Mouse (Mus musculus): ENCODE measurements at regions not wholly inside any gene's neighbourhood (a gene's known extent, or its start where the extent isn't known, plus 50 kb on each side); places are given as distances from the start of the nearest gene placed in this dataset.
A peak's percentile ranks its signal among the peaks of the same experiment; 100 is the strongest.

DNA sequence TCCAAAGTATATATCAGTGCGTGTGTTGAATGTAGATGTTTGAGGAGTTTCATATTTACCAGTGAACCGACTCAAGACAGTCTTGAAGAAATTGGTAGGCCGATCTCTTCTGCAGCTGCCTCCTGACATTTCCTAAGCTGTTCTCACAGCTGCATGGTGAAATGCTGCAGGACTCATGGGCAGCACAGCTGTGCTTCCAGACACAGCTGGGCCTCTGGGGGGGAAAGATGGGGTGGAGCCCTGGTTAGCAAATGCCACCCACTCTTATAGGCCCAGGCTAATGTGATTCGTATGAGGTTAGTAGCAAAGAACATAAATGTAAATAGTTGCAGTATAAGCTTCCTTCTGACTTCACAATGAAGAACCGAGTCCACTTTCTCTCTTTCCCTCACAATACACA lies 139.8 kb upstream of the Erbb4 start:
- H3K9ac ChIP-seq = no peak overlapping the region
- ATAC-seq (ENCODE audit: low FRiP score) = no peak
- DNase-seq (ENCODE audit: low spot score) = no peak
- no peak overlapping the region for H3K4me3 ChIP-seq (replicated peaks; ENCODE audit: low read length)
- no peak overlapping the region for H3K27ac ChIP-seq
- H3K4me2 ChIP-seq (replicated peaks) = no peak overlapping the region
- H3K27me3 ChIP-seq (ENCODE audit: control insufficient read depth, insufficient read depth, low read length) = no peaks in the 10 kb centered on the region
- H3K4me1 ChIP-seq (replicated peaks; ENCODE audit: control insufficient read depth, insufficient read depth, low read length) = no peaks in the 10 kb centered on the region
- H3K36me3 ChIP-seq (replicated peaks; ENCODE audit: control insufficient read depth, insufficient read depth) = no peaks in the 10 kb centered on the region
- 76% methylated on average over 5 of the region's 5 CpGs for WGBS
- H3K9me3 ChIP-seq (ENCODE audit: control insufficient read depth, low read length) = no peaks in the 10 kb centered on the region

DNA sequence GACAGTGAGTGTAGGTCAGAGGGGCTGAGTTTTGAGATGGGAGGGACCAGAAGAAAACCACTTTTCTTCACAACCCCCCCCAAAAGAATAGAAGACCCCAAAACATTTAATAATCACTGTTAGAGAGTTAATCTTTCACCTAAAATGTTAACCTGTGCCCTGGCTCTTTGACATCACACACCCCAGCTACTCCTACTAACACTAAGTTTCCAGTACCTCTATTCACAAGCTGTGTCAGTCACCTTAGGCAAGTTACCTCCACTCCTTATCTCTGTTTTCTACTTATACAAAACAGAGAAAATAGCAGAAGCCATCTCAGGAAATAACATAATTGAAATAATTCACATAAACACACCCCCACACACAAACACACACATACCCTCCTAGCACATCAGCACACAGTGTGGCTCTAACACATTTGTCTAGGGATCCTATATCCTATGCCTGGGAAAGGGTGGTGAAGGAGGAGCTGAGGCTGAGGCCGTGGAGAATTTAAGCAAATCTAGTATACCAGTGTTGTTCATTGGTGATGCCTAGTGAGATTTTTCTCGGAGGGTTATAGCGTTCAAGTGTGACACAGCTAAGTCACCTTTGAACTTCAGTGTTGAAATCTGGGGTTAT lies 134.5 kb upstream of the Erbb4 start:
- Histone ChIP-seq H3K4me2 (replicated peaks) (peak overlapping the region; percentile 59), H3K27me3 (ENCODE audit: control insufficient read depth, insufficient read depth, low read length) (no peaks in the 10 kb centered on the region), H3K27ac (no peak overlapping the region), H3K9ac (peak overlapping the region; percentile 54), H3K4me3 (replicated peaks; ENCODE audit: low read length) (peak overlapping the region; percentile 32), H3K36me3 (replicated peaks; ENCODE audit: control insufficient read depth, insufficient read depth) (no peaks in the 10 kb centered on the region), H3K4me1 (replicated peaks; ENCODE audit: control insufficient read depth, insufficient read depth, low read length) (0 out of 2 replicates have a peak, but pooled peaks cover 4% of the 10 kb centered on the region), H3K9me3 (ENCODE audit: control insufficient read depth, low read length) (no peaks in the 10 kb centered on the region)
- DNase-seq (ENCODE audit: low spot score) (no peak), ATAC-seq (ENCODE audit: low FRiP score) (no peak)
- WGBS = 78% methylated on average over 3 of the region's 3 CpGs

DNA sequence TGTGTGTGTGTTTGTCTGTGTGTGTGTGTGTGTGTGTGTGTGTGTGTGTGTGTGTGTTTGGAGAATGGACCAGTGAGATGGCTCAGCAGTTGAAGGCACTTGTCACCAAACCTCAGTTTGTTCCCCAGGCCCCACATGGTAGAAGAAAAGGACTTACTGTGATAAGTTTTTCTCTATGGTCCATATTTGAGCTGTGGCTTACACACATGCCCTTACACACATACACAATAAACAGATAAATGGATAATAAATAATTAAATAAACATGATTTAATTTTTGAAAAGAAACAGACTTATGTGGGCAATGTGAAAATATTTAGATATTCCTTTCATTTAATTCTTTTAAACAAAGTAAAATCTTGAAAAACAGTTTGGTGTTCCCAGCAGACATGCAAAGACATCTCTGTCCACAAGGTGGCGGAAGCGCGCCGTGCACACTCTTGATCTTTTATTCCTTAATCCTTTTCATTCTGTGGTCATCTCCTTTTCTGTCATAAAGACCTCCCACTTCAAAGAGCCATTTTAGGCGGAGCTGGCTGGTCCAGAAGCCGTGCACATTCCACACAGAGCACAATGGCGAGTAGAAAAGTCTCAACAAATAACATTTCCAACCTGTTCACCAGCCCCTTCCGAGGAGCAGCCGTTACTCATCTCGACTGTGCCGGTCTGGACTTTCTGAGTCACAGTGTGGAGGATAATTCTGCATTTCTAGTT lies 133.8 kb upstream of the Erbb4 start:
- Histone ChIP-seq H3K27ac (no peak overlapping the region), H3K27me3 (ENCODE audit: control insufficient read depth, insufficient read depth, low read length) (no peaks in the 10 kb centered on the region), H3K9me3 (ENCODE audit: control insufficient read depth, low read length) (no peaks in the 10 kb centered on the region), H3K4me1 (replicated peaks; ENCODE audit: control insufficient read depth, insufficient read depth, low read length) (0 out of 2 replicates have a peak, but pooled peaks cover 4% of the 10 kb centered on the region), H3K9ac (peak overlapping the region; percentile 54), H3K36me3 (replicated peaks; ENCODE audit: control insufficient read depth, insufficient read depth) (no peaks in the 10 kb centered on the region), H3K4me2 (replicated peaks) (peak overlapping the region; percentile 59), H3K4me3 (replicated peaks; ENCODE audit: low read length) (peak overlapping the region; percentile 32)
- WGBS = 13% methylated on average over 11 of the region's 11 CpGs
- ATAC-seq (ENCODE audit: low FRiP score) = peak; percentile 84; the same call in 1 of the 2 replicates
- peak; percentile 85 for DNase-seq (ENCODE audit: low spot score)

DNA sequence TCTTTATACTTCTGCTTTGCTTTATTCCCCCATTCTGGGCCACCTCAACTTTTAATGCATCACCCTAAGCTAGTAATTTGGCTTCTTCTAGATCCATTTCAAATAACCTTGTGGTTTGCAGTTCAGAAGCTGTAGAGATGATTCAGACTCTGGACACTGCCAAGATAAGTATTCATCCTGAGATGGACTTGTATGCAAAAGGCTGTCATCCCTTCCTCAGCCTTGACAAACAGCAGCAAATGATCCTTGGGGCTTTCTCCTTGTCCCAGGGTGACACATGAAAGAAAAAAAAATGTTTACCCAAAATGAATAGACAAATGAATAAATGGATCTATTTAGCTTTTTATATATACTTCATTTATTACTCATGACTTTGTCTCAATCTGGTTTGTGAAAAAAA lies 120.0 kb upstream of the Erbb4 start:
- H3K27me3 ChIP-seq (ENCODE audit: control insufficient read depth, insufficient read depth, low read length) = no peaks in the 10 kb centered on the region
- DNase-seq (ENCODE audit: low spot score) = no peak
- no peak overlapping the region for H3K9ac ChIP-seq
- H3K4me2 ChIP-seq (replicated peaks) = no peak overlapping the region
- H3K4me1 ChIP-seq (replicated peaks; ENCODE audit: control insufficient read depth, insufficient read depth, low read length) = no peaks in the 10 kb centered on the region
- no peak overlapping the region for H3K27ac ChIP-seq
- no peaks in the 10 kb centered on the region for H3K9me3 ChIP-seq (ENCODE audit: control insufficient read depth, low read length)
- no peak for ATAC-seq (ENCODE audit: low FRiP score)
- no peaks in the 10 kb centered on the region for H3K36me3 ChIP-seq (replicated peaks; ENCODE audit: control insufficient read depth, insufficient read depth)
- H3K4me3 ChIP-seq (replicated peaks; ENCODE audit: low read length) = no peak overlapping the region

DNA sequence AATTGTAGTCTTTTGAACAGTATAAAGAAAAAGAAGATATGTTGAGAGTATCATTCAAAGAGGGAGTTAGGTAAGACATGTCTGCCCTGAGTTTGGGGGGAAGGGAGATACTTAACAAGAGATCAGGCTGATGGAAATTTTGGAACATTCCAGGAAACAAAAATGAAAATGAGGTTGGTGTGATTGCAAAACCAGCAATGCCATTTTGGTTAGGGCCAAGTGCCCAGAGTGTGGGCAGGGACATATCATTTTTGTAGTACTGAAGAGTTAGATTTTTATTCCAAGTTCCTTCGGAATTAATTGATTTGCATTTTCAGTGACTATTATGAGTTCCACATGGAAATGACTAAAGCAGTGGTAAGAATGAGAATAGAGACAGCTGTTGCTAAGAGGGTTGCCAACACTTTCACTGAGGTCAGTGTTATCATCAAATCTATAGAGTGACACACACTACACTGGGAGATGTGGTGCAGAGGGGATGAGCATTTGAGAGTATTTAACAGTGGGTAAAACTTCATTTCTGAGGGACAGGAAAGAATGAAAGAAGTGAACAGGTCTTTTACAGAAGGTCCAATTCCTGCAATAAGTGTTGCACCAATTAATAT lies 105.1 kb upstream of the Erbb4 start:
- no peaks in the 10 kb centered on the region for H3K36me3 ChIP-seq (replicated peaks; ENCODE audit: control insufficient read depth, insufficient read depth)
- no peak overlapping the region for H3K27ac ChIP-seq
- no peak overlapping the region for H3K9ac ChIP-seq
- ATAC-seq (ENCODE audit: low FRiP score) = no peak
- 93% methylated on average over 1 of the region's 1 CpGs for WGBS
- H3K27me3 ChIP-seq (ENCODE audit: control insufficient read depth, insufficient read depth, low read length) = no peaks in the 10 kb centered on the region
- no peak for DNase-seq (ENCODE audit: low spot score)
- H3K9me3 ChIP-seq (ENCODE audit: control insufficient read depth, low read length) = no peaks in the 10 kb centered on the region
- H3K4me3 ChIP-seq (replicated peaks; ENCODE audit: low read length) = no peak overlapping the region
- H3K4me2 ChIP-seq (replicated peaks) = no peak overlapping the region
- H3K4me1 ChIP-seq (replicated peaks; ENCODE audit: control insufficient read depth, insufficient read depth, low read length) = no peaks in the 10 kb centered on the region

DNA sequence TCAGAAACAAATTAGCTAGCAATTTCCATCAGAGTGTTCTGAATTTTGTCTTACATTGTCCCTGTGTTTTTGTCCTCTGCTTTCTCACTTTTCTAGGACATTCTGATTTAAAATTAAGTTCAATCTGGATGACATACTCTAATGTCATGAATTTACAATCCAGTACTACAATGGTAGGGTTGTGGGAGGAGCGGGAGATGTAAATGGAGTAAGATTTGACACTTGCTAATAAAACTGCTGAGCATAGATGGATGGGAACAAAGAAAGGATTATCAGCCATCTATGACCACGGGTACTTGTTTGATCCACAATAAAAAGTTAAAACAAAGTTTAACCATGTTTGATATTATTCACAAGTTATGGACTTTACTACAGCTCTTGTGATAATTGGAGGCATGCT lies 94.9 kb upstream of the Erbb4 start:
- ATAC-seq (ENCODE audit: low FRiP score) = no peak

DNA sequence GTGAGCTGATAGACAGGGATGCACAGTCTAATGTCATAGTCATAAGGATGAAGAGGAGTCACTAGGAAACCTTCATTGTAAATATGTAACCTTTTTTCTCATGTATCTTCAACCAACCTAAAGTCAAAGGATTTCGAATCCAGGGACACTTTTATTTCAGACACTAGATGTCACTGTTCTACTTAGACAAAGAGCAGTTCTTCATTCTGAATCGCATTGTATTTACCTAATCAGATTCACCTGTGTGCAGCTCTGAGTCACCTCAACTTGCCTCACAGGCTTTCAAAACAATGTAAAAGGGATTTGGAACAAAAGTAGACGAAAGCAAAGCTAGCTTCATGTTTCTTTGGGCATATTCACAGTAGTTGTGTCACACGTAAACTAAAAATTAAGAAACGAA lies 57.3 kb upstream of the Erbb4 start:
- peak; percentile 73 for DNase-seq (ENCODE audit: low spot score)
- no peak overlapping the region for H3K4me2 ChIP-seq (replicated peaks)
- ATAC-seq (ENCODE audit: low FRiP score) = no peak
- no peaks in the 10 kb centered on the region for H3K9me3 ChIP-seq (ENCODE audit: control insufficient read depth, low read length)
- H3K9ac ChIP-seq = no peak overlapping the region
- H3K4me1 ChIP-seq (replicated peaks; ENCODE audit: control insufficient read depth, insufficient read depth, low read length) = no peaks in the 10 kb centered on the region
- H3K27ac ChIP-seq = no peak overlapping the region
- no peaks in the 10 kb centered on the region for H3K36me3 ChIP-seq (replicated peaks; ENCODE audit: control insufficient read depth, insufficient read depth)
- 64% methylated on average over 5 of the region's 5 CpGs for WGBS
- no peaks in the 10 kb centered on the region for H3K27me3 ChIP-seq (ENCODE audit: control insufficient read depth, insufficient read depth, low read length)
- no peak overlapping the region for H3K4me3 ChIP-seq (replicated peaks; ENCODE audit: low read length)

More for the DNA sequence above, 94.9 kb upstream of the Erbb4 start:
- WGBS = 70% methylated on average over 2 of the region's 2 CpGs
- H3K4me3 ChIP-seq (replicated peaks; ENCODE audit: low read length) = no peak overlapping the region
- H3K36me3 ChIP-seq (replicated peaks; ENCODE audit: control insufficient read depth, insufficient read depth) = no peaks in the 10 kb centered on the region
- no peak overlapping the region for H3K9ac ChIP-seq
- H3K27ac ChIP-seq = no peak overlapping the region
- H3K9me3 ChIP-seq (ENCODE audit: control insufficient read depth, low read length) = no peaks in the 10 kb centered on the region
- no peak for DNase-seq (ENCODE audit: low spot score)
- no peak overlapping the region for H3K4me2 ChIP-seq (replicated peaks)
- H3K27me3 ChIP-seq (ENCODE audit: control insufficient read depth, insufficient read depth, low read length) = no peaks in the 10 kb centered on the region
- H3K4me1 ChIP-seq (replicated peaks; ENCODE audit: control insufficient read depth, insufficient read depth, low read length) = no peaks in the 10 kb centered on the region

All from hindbrain, embryonic 14.5 days (tissue).